Mouse (Mus musculus): ENCODE measurements around the gene Btf3l4. TPM values are rescaled to one million over a fixed set of nuclear protein-coding genes. Genes with fewer than 3 reads are reported as not detected.

The Btf3l4 gene
- 16.3 and 18.1 TPM in 2 replicates for polyA plus RNA-seq (2012; rRNA removed; ENCODE audit: low replicate concordance)

DNA sequence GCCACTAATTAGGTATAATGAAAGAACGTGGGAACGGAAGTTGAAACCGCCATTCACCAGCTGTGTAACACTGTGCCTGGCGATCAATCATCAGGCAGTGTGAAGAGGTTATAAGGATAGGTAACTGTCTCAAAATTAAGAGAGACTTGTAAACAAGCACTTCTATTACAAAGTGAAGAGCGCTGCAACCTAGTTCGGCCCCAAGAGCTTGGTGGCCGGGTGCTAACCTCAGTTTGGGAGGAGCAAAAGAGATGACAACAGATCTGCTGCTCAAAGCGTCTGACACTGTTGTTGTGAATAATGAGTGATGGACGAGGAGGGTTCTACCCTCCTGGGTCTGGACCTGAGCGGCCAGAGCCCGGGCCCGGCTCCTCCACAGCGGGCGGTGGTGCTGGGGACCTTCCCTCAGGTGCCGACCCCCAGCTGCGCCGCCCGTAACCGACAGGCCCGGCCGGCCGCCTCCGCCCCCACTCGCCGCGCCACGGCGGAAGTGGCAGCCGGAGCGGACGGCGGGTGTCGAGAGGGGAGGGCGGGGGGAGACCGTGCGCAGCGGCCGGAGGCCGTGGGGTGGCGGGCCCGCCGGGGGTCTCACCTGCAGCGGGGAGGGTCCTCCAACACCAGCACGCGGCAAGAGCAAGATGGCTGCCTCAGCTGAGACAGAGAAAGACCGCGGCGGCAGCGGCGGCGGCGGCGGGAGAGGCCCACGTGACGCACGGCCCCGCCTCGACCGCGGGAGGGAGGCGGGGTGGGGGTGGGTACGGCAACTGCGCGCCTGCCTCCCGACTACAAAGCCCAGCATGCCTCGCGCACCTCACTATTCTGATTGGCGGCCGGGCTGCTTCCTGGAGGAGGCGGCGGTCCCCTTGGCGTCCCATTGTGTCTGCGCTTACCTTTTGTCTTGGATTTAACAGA is at the start of gene Btf3l4:
TSS of gene Btf3l4 (minus strand) at position 699 of the 912 bp plus-strand sequence.

GRCm38 (mm10) chr4:108878963-108879822 is 45.8 kb upstream of the Btf3l4 start, which contains the start of gene Rab3b:
Gene Rab3b (plus strand): TSS chr4:108879063.

DNA sequence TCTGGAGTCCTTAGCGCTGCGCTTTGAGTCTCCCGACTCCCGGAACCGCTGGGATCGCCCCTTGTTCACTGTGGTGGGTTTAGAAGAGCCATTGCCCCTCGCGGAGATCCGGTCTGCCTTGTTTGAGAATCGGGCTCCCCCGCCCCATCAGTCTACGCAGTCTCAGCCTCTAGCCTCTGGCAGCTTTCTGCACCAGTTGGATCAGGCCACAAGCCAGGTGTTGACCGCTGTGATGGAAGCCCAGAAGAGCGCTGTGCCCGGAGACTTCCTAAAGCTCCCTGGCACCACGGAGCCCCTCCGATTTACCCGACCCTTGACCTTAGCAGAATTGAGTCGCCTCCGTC is 15.1 kb upstream of the Btf3l4 start, which contains the start of gene A730015C16Rik:
TSS of gene A730015C16Rik (minus strand) at position 115 of the 344 bp plus-strand sequence.

DNA sequence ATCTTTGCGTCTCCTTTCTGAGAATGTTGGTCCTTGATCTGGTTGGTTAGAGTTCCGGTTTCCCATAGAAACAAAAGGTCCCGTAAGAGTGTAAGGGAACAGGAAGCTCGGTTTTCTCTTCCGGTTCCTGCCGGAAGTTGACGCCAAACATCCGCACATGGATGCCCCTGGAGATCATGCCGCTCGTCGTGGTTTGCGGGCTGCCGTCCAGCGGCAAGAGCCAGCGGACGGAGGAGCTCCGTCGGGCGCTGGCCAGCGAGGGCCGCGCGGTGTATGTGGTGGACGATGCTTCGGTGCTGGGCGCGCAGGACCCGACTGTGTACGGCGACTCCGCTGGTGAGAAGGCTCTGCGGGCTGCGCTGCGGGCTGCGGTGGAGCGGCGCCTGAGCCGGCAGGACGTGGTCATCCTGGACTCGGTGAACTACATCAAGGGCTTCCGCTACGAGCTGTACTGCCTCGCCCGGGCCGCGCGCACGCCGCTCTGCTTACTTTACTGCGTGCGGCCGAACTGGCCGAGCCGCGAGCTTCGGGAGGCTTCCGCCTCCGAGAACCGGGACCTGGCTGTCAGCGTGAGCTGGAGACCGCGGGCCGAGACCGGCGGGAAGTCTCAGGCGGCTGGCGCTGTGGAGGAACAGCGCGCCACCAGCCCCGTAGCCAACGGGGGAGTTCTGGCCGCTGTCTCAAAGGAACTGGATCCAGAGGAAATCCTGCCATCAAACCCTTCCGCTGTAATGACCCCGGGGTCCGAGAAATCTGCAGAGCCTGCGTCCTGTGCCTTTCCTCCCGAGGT is 14.5 kb upstream of the Btf3l4 start, which contains the start of gene Kti12:
TSS of gene Kti12 (plus strand) at position 71 of the 790 bp plus-strand sequence.

GRCm38 (mm10) chr4:108834115-108834970 is 929 bp upstream of the Btf3l4 start, which contains the start of gene Txndc12:
Gene Txndc12 (plus strand): TSS chr4:108834601.

DNA sequence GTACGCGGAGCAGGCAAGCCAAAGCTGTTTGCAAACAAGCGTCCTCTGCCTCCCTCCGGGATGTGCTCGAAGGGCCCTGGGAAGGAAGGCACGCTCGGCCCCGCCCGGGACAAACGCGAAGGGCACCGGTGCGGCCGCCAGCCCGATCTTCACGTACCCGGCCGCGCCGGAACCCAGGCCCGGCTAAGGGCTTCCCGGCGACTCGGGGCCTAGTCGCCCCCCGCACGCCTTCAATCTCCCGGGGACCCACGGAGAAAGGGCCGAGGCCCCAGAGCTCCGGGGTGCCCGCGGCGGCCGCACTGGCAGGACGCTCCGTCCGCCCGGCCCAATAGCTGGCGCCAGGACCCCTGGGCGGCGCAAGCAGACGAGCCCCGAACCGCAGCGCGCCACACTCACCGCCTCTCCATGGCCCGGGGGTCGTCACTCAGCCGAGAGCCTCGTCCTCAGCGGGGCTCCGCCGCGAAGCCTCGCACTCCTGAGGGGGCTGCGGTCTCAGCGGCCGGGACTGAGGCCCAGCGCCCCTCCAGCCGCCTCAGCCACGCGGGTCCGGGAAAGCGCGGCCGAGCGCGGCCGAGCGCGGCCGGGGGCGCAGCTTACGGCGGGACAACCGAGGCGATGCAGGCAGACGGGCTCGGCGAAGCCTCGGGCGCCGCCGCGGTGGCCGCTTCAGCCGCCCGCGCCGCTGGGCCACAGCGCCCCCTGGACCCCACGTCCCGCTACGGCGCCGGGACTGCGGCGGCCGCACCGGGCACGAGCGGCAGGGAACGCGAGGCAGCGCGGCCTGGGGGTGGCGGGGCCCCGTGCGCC is 53.2 kb downstream of the Btf3l4 start, which contains the start of gene Zfyve9:
TSS of gene Zfyve9 (minus strand) at position 742 of the 807 bp plus-strand sequence.

Other genes with a start within 250 kb of the Btf3l4 start
- 31.0 and 51.6 TPM in 2 replicates for gene Cc2d1b, start 213.7 kb downstream of the Btf3l4 start, polyA plus RNA-seq (2012; rRNA removed; ENCODE audit: low replicate concordance)
- 0.08 and 0.10 TPM in 2 replicates for gene 3110021N24Rik, start 114.0 kb downstream of the Btf3l4 start, polyA plus RNA-seq (2012; rRNA removed; ENCODE audit: low replicate concordance)
- 6.1 and 9.8 TPM in 2 replicates for gene Zfyve9, start 52.8 kb downstream of the Btf3l4 start, polyA plus RNA-seq (2012; rRNA removed; ENCODE audit: low replicate concordance)
- gene Txndc12, start 987 bp upstream of the Btf3l4 start, polyA plus RNA-seq (2012; rRNA removed; ENCODE audit: low replicate concordance) = 28.2 and 28.7 TPM in 2 replicates
- gene Kti12, start 14.2 kb upstream of the Btf3l4 start, polyA plus RNA-seq (2012; rRNA removed; ENCODE audit: low replicate concordance) = 23.3 and 51.2 TPM in 2 replicates
- gene A730015C16Rik, start 15.0 kb upstream of the Btf3l4 start, polyA plus RNA-seq (2012; rRNA removed; ENCODE audit: low replicate concordance) = 0.16 TPM in 1 of 2 replicates, not detected in the other
- 0.56 and 2.6 TPM in 2 replicates for gene Rab3b, start 45.4 kb upstream of the Btf3l4 start, polyA plus RNA-seq (2012; rRNA removed; ENCODE audit: low replicate concordance)
- 41.9 and 45.2 TPM in 2 replicates for gene Nrd1, start 167.0 kb upstream of the Btf3l4 start, polyA plus RNA-seq (2012; rRNA removed; ENCODE audit: low replicate concordance)